Mouse (Mus musculus) myocyte (in vitro differentiated cells): ENCODE results near the gene E130114P18Rik. TPM values are rescaled to one million over a fixed set of nuclear protein-coding genes. Genes with fewer than 3 reads are reported as not detected.

ENCODE experiments used
- H3K27me3 ChIP-seq: one replicate; pipeline ENCODE4 v1.6.1; 2011; ENCODE audit not compliant: control insufficient read depth, insufficient read depth, insufficient read length
- H3K36me3 ChIP-seq: one replicate; pipeline ENCODE4 v1.6.1; 2011; ENCODE audit not compliant: control insufficient read depth, insufficient read depth
- H3K4me2 ChIP-seq: one replicate; pipeline ENCODE4 v1.6.1; 2011; ENCODE audit warnings: low read depth, control low read depth
- H3K4me3 ChIP-seq: one replicate; pipeline ENCODE4 v1.5.1; 2011; ENCODE audit warnings: mild to moderate bottlenecking, control low read depth, moderate library complexity
- H3K79me2 ChIP-seq: one replicate; pipeline ENCODE4 v1.6.1; 2011; ENCODE audit not compliant: control insufficient read depth, insufficient read depth
- H3ac ChIP-seq: one replicate; pipeline ENCODE4 v1.6.1; 2011; ENCODE audit not compliant: control insufficient read depth, insufficient read length
- CEBPB ChIP-seq: IDR thresholded peaks from 2 replicates; pipeline ENCODE4 v1.6.1; 2011; ENCODE audit warnings: mild to moderate bottlenecking, moderate library complexity; ENCODE audit not compliant: poor library complexity, insufficient read depth, severe bottlenecking
- E2F4 ChIP-seq: IDR thresholded peaks from one replicate; pipeline ENCODE4 v1.6.1; 2011; ENCODE audit warnings: mild to moderate bottlenecking, control low read depth, moderate library complexity; ENCODE audit not compliant: insufficient read depth
- MAX ChIP-seq: IDR thresholded peaks from one replicate; pipeline ENCODE4 v1.6.1; 2011; ENCODE audit warnings: low read depth, mild to moderate bottlenecking, control low read depth
- MYOD1 ChIP-seq, 3 experiments: IDR thresholded peaks; one replicate each; pipeline ENCODE4 v1.6.1; 2011; ENCODE audit warnings: control low read depth in 2 of 3, low read depth in 2 of 3, mild to moderate bottlenecking in 2 of 3, moderate library complexity in 1 of 3; ENCODE audit not compliant: insufficient read length in 2 of 3, control insufficient read depth in 1 of 3
- MYOG ChIP-seq, 3 experiments: IDR thresholded peaks; one replicate each; pipeline ENCODE4 v1.6.1; 2011; ENCODE audit warnings: control low read depth in 2 of 3, low read depth in 2 of 3, mild to moderate bottlenecking in 2 of 3; ENCODE audit not compliant: insufficient read length in 2 of 3, control insufficient read depth in 1 of 3, insufficient read depth in 1 of 3
- POLR2A ChIP-seq: IDR thresholded peaks from one replicate; pipeline ENCODE4 v1.6.1; 2011; ENCODE audit warnings: low read depth, mild to moderate bottlenecking, control low read depth, moderate library complexity; ENCODE audit not compliant: insufficient read length
- POLR2AphosphoS2 ChIP-seq: IDR thresholded peaks from one replicate; pipeline ENCODE4 v1.6.1; 2011; ENCODE audit warnings: low read depth, control low read depth; ENCODE audit not compliant: insufficient read length
- REST ChIP-seq: IDR thresholded peaks from one replicate; pipeline ENCODE4 v1.6.1; 2011; ENCODE audit warnings: mild to moderate bottlenecking, control low read depth, moderate library complexity; ENCODE audit not compliant: insufficient read depth, insufficient read length
- SRF ChIP-seq: IDR thresholded peaks from one replicate; pipeline ENCODE4 v1.6.1; 2011; ENCODE audit warnings: low read depth; ENCODE audit not compliant: control insufficient read depth, insufficient read length
- TCF12 ChIP-seq: IDR thresholded peaks from one replicate; pipeline ENCODE4 v1.6.1; 2011; ENCODE audit warnings: mild to moderate bottlenecking, control low read depth; ENCODE audit not compliant: poor library complexity, insufficient read depth, severe bottlenecking
- TCF3 ChIP-seq: IDR thresholded peaks from one replicate; pipeline ENCODE4 v1.6.1; 2011; ENCODE audit warnings: low read depth, control low read depth; ENCODE audit not compliant: insufficient read length
- USF1 ChIP-seq: IDR thresholded peaks from one replicate; pipeline ENCODE4 v1.6.1; 2011; ENCODE audit warnings: low read depth, mild to moderate bottlenecking, control low read depth, moderate library complexity
- polyA plus RNA-seq: library from polyadenylated mRNA; unstranded; fragments of >200 nt; fragmentation: generic; extraction: Trizol; gene quantifications from one replicate; pipeline ENCODE4 v1.2.1, GENCODE M21; 2012; ENCODE audit warnings: missing spikeins

Gene E130114P18Rik
- polyA plus RNA-seq, 1 experiment = not detected

GRCm38 (mm10) chr4:97640385-97640784 lies 137.5 kb downstream of the E130114P18Rik start:
- Histone ChIP-seq H3K4me2 (no peak overlapping the region), H3K27me3 (no peaks in the 10 kb centered on the region)
- TF ChIP-seq POLR2A (no peak), USF1 (no peak), TCF12 (no peak), MYOD1 (IDR thresholded peaks at IDR 0.05; ENCODE audit: control insufficient read depth in 1 of 3, insufficient read length in 2 of 3, low read depth in 2 of 3) (no peak), E2F4 (no peak), SRF (no peak), CEBPB (no peak), REST (no peak), MAX (no peak), POLR2AphosphoS2 (no peak), MYOG (IDR thresholded peaks at IDR 0.05; ENCODE audit: control insufficient read depth in 1 of 3, insufficient read depth in 1 of 3, insufficient read length in 2 of 3, low read depth in 2 of 3) (no peak), TCF3 (no peak)

GRCm38 (mm10) chr4:97636569-97636968 lies 141.3 kb downstream of the E130114P18Rik start:
- TF ChIP-seq MAX (no peak), POLR2A (no peak), CEBPB (no peak), POLR2AphosphoS2 (no peak), USF1 (no peak), MYOG (IDR thresholded peaks at IDR 0.05; ENCODE audit: control insufficient read depth in 1 of 3, insufficient read depth in 1 of 3, insufficient read length in 2 of 3, low read depth in 2 of 3) (no peak), TCF12 (no peak), REST (no peak), E2F4 (no peak), SRF (no peak), TCF3 (no peak), MYOD1 (IDR thresholded peaks at IDR 0.05; ENCODE audit: control insufficient read depth in 1 of 3, insufficient read length in 2 of 3, low read depth in 2 of 3) (no peak)
- H3K4me2 ChIP-seq = no peak overlapping the region

More at GRCm38 (mm10) chr4:97640385-97640784, 137.5 kb downstream of the E130114P18Rik start:
- H3K4me3 ChIP-seq = no peak overlapping the region
- H3K79me2 ChIP-seq = no peaks in the 10 kb centered on the region
- H3ac ChIP-seq = no peak overlapping the region
- H3K36me3 ChIP-seq = no peaks in the 10 kb centered on the region

GRCm38 (mm10) chr4:97635757-97636292 lies 142.1 kb downstream of the E130114P18Rik start:
- no peaks in the 10 kb centered on the region for H3K36me3 ChIP-seq
- no peak overlapping the region for H3K4me3 ChIP-seq
- no peak overlapping the region for H3ac ChIP-seq
- no peaks in the 10 kb centered on the region for H3K79me2 ChIP-seq
- no peaks in the 10 kb centered on the region for H3K27me3 ChIP-seq
- H3K4me2 ChIP-seq = no peak overlapping the region
- no peak for TF ChIP-seq MAX
- no peak for TF ChIP-seq MYOD1 (IDR thresholded peaks at IDR 0.05; ENCODE audit: control insufficient read depth in 1 of 3, insufficient read length in 2 of 3, low read depth in 2 of 3)
- TF ChIP-seq E2F4 = no peak
- no peak for TF ChIP-seq TCF12
- TF ChIP-seq POLR2AphosphoS2 = no peak
- no peak for TF ChIP-seq SRF
- no peak for TF ChIP-seq POLR2A
- TF ChIP-seq USF1 = no peak
- TF ChIP-seq REST = no peak

More at GRCm38 (mm10) chr4:97636569-97636968, 141.3 kb downstream of the E130114P18Rik start:
- H3K27me3 ChIP-seq = no peaks in the 10 kb centered on the region
- no peaks in the 10 kb centered on the region for H3K79me2 ChIP-seq
- H3ac ChIP-seq = no peak overlapping the region
- no peaks in the 10 kb centered on the region for H3K36me3 ChIP-seq
- H3K4me3 ChIP-seq = no peak overlapping the region

- no peak overlapping the region for H3K4me2 ChIP-seq
Measured at GRCm38 (mm10) chr4:97635296-97635755, 142.6 kb downstream of the E130114P18Rik start.

GRCm38 (mm10) chr4:97628881-97629605 lies 148.8 kb downstream of the E130114P18Rik start:
- no peak overlapping the region for H3K4me3 ChIP-seq
- TF ChIP-seq MYOG (IDR thresholded peaks at IDR 0.05; ENCODE audit: control insufficient read depth in 1 of 3, insufficient read depth in 1 of 3, insufficient read length in 2 of 3, low read depth in 2 of 3) (no peak), E2F4 (no peak), POLR2AphosphoS2 (no peak), MAX (no peak), CEBPB (no peak), SRF (no peak), TCF12 (no peak), REST (no peak), USF1 (no peak), POLR2A (no peak), TCF3 (no peak), MYOD1 (IDR thresholded peaks at IDR 0.05; ENCODE audit: control insufficient read depth in 1 of 3, insufficient read length in 2 of 3, low read depth in 2 of 3) (no peak)
- no peaks in the 10 kb centered on the region for H3K79me2 ChIP-seq
- H3ac ChIP-seq = no peak overlapping the region
- H3K36me3 ChIP-seq = no peaks in the 10 kb centered on the region
- no peak overlapping the region for H3K4me2 ChIP-seq
- H3K27me3 ChIP-seq = no peaks in the 10 kb centered on the region

More at GRCm38 (mm10) chr4:97635296-97635755, 142.6 kb downstream of the E130114P18Rik start:
- H3K79me2 ChIP-seq = no peaks in the 10 kb centered on the region
- no peak overlapping the region for H3ac ChIP-seq
- TF ChIP-seq SRF = no peak
- no peak overlapping the region for H3K4me3 ChIP-seq
- no peaks in the 10 kb centered on the region for H3K36me3 ChIP-seq
- H3K27me3 ChIP-seq = no peaks in the 10 kb centered on the region
